Mouse (Mus musculus) subcutaneous adipose tissue, adult 2 months (tissue): ENCODE data around the gene Rnf2. TPM values are rescaled to one million over a fixed set of nuclear protein-coding genes. Genes with fewer than 3 reads are reported as not detected.

Source experiments
- polyA plus RNA-seq: library from polyadenylated mRNA; depleted of rRNA; stranded (reverse); fragments of >200 nt; gene quantifications from 2 replicates; pipeline ENCODE4 v1.2.3, GENCODE M21; 2012; ENCODE audit warnings: low replicate concordance; rRNA removed

The Rnf2 gene
- 27.1 and 34.8 TPM in 2 replicates for polyA plus RNA-seq

DNA sequence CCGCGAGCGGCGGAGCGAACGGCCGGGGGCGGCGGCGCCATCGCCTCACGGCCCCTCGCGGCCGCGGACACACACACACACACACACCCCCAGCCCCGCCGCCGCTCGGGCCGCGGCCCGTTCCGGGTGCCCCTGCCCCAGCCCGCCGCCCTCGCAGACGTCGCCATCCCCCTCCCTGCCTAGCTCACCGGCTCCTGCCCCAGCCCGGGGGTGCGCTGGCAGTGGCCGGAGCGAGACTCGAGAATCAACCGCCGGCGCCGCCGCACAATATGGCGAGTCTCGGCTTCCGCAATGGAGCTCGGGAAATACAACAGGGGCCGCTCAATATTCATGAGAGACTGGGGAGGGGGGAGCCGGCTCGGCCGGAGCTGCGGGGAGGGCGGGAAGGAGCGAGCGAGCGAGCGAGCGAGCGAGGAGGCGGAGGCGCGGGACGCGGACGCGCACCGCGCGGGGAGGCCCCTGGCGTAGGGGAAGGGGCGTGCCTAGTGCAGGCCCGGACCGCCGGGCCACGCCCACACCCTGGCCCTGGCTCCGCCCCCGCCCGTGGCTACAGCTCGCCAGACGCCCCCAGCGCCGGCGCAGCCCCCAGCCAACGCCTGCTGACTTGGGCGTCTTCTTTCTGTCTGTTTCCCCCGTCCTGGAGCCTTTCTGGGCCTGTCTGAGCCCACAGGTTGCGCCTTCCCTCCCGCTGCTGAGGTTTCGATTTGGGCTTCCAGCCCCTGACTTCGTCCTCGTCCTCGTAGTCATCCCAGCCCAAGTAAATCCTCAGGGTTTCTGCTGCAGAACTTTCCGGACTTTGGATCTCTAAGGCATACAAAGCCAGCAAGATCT lies at the start of gene Rnf2:
Rnf2 (minus strand) TSS at position 425 of the 831 bp plus-strand sequence.

DNA sequence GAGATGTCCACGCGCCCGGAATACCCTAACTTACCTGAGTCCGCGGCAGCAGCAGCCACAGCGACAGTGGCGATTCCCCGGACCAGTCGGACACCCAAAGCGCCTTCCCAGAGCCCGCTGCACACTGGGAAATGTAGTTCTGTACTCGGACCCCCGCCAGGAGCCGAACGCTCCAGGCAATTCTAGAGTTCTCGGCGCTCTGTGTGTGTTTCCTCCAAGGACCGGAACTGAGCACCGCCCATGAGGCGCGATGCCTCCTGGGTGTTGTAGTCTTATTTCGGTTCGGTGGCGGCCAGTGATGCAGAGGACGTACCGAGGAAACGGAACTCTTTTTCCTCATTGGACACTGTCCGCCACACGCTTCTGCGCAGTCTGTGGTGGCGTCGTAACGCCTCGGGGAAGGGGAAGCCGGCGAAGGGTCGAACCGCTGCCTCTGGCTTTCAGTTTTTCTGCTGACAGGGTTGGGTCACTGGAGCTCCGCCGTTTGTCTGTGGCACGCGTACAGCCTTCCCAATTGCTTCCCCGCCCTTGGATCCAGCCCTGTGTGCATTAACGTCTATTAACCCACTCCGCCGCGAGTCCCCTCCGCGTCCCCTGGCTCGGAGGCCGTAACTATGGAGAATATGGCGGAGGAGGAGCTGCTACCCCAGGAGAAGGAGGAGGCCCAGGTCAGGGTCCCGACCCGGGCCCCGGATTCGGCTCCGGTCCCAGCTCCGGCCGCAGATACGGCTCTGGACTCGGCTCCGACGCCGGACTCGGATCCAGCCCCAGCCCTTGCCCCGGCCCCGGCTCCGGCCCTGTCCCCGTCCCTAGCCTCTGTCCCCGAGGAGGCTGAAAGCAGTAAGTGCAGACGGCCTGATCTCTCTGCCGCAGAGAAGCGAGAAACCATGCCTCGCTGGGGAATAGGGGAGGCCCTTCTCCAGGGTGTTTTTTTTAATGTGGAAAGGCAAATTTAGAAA lies 72.2 kb downstream of the Rnf2 start, which contains the start of the genes Swt1 and Trmt1l:
Swt1 (minus strand) TSS at position 193 of the 959 bp plus-strand sequence.
Trmt1l (plus strand) TSS at position 280 of the 959 bp plus-strand sequence.

Other genes with a start within 250 kb of the Rnf2 start
- 51.7 and 60.0 TPM in 2 replicates for gene Ivns1abp, start 156.5 kb downstream of the Rnf2 start, polyA plus RNA-seq
- 7.1 and 10.1 TPM in 2 replicates for gene Swt1, start 72.5 kb downstream of the Rnf2 start, polyA plus RNA-seq
- gene Trmt1l, start 72.4 kb downstream of the Rnf2 start, polyA plus RNA-seq: 14.4 and 21.0 TPM in 2 replicates
- 14.4 and 16.5 TPM in 2 replicates for gene Fam129a, start 70.2 kb upstream of the Rnf2 start, polyA plus RNA-seq